Mouse (Mus musculus) MEL (cell line): Measurements from ENCODE around the gene Chpf.

Experiments
- BHLHE40 ChIP-seq: IDR thresholded peaks from 2 replicates; pipeline ENCODE4 v1.6.1; 2012; ENCODE audit warnings: low read depth, mild to moderate bottlenecking, inconsistent platforms, low read length, improper control_type of control experiment, borderline replicate concordance
- CHD1 ChIP-seq: IDR thresholded peaks from 2 replicates; pipeline ENCODE4 v1.6.1; 2012; ENCODE audit warnings: low read depth, mild to moderate bottlenecking, inconsistent platforms, low read length, improper control_type of control experiment
- CHD2 ChIP-seq: IDR thresholded peaks from 2 replicates; pipeline ENCODE4 v1.6.1; 2011; ENCODE audit warnings: low read length, improper control_type of control experiment
- CTCF ChIP-seq, 3 experiments: IDR thresholded peaks in 2 of 3; conservative IDR thresholded peaks in 1 of 3; 2 replicates each; pipeline ENCODE4 v1.5.1; 2011 to 2012; ENCODE audit warnings: low read length in 3 of 3, low read depth in 2 of 3, mild to moderate bottlenecking in 2 of 3, improper control_type of control experiment in 1 of 3, inconsistent platforms in 1 of 3, mixed read lengths in 1 of 3, moderate library complexity in 1 of 3; ENCODE audit not compliant: control insufficient read depth in 1 of 3, insufficient read depth in 1 of 3, poor library complexity in 1 of 3, severe bottlenecking in 1 of 3
- GATA1 ChIP-seq: IDR thresholded peaks from 2 replicates; pipeline ENCODE4 v1.6.1; 2011; ENCODE audit warnings: low read depth, low read length, improper control_type of control experiment
- HCFC1 ChIP-seq: IDR thresholded peaks from 2 replicates; pipeline ENCODE4 v1.6.1; 2012; ENCODE audit warnings: low read depth, mild to moderate bottlenecking, inconsistent platforms, low read length, improper control_type of control experiment, moderate library complexity
- MAX ChIP-seq: IDR thresholded peaks from 2 replicates; pipeline ENCODE4 v1.6.1; 2011; ENCODE audit warnings: low read length, improper control_type of control experiment
- POLR2A ChIP-seq, 2 experiments: IDR thresholded peaks; 2 replicates each; pipeline ENCODE4 v1.6.1; 2011 to 2012; ENCODE audit warnings: low read length in 2 of 2, mild to moderate bottlenecking in 2 of 2, control low read depth in 1 of 2, improper control_type of control experiment in 1 of 2, low read depth in 1 of 2, moderate library complexity in 1 of 2; ENCODE audit not compliant: control insufficient read depth in 1 of 2, insufficient read depth in 1 of 2, poor library complexity in 1 of 2
- RCOR1 ChIP-seq: IDR thresholded peaks from 2 replicates; pipeline ENCODE4 v1.6.1; 2012; ENCODE audit warnings: low read depth, mild to moderate bottlenecking, inconsistent platforms, low read length, improper control_type of control experiment
- USF1 ChIP-seq: IDR thresholded peaks from 2 replicates; pipeline ENCODE4 v1.6.1; 2014; ENCODE audit warnings: low read depth, mild to moderate bottlenecking, inconsistent platforms, low read length, improper control_type of control experiment, moderate library complexity
- ZC3H11A ChIP-seq: IDR thresholded peaks from 2 replicates; pipeline ENCODE4 v1.6.1; 2012; ENCODE audit warnings: low read depth, mild to moderate bottlenecking, inconsistent platforms, low read length, improper control_type of control experiment

DNA sequence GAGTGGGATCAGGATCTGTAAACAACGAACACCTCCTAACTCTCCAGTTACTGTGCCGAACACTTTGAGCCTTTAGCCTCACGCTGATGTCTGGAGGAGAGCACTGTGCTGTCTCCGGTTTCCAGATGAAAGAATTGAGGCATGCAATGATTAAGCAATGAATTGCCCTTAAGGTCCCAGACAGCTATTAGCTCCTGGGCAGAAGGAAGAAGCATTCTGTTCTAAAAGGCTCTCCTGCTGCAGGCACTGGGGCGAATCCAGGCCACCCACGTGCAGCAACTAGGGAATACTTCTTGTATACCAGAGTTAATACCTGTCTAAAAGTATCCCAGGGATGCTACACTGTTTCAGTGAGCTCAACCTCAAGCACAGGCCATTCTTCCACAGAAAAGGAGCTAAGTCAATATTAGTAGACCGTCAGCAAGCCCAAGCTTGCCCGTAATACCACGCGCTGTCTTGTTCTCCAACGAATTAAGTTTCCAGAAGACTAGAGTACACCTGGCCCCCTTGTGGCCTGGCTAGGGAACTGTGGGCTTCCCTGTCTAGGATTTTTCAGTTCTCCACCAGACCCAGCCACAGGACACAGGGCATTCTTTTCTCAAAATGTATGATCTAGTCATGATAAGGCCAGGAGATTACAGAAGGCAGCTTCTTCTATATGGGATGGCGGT lies 15.9 kb upstream of the Chpf start:
- TF ChIP-seq MAX = no peak
- TF ChIP-seq CHD2 = no peak
- TF ChIP-seq POLR2A (IDR thresholded peaks at IDR 0.05; ENCODE audit: control insufficient read depth in 1 of 2, insufficient read depth in 1 of 2, low read depth in 1 of 2, low read length in 2 of 2, poor library complexity in 1 of 2) = no peak
- no peak for TF ChIP-seq BHLHE40
- TF ChIP-seq CHD1 = no peak
- TF ChIP-seq GATA1 = no peak
- TF ChIP-seq USF1 = no peak
- no peak for TF ChIP-seq RCOR1
- peak; percentile 61 to 67 (median 66) for TF ChIP-seq CTCF (IDR thresholded peaks at IDR 0.05 in 2 of 3, conservative IDR thresholded peaks at IDR 0.05 in 1 of 3; ENCODE audit: control insufficient read depth in 1 of 3, insufficient read depth in 1 of 3, low read depth in 2 of 3, low read length in 3 of 3, poor library complexity in 1 of 3, severe bottlenecking in 1 of 3)
- TF ChIP-seq ZC3H11A = no peak
- TF ChIP-seq HCFC1 = no peak
